Mouse (Mus musculus): Measurements from ENCODE around the gene Vmn2r41. TPM values are rescaled to one million over a fixed set of nuclear protein-coding genes. Genes with fewer than 3 reads are reported as not detected.
"Not testable (repeated sequence)": the region's sequence is repeated elsewhere in the genome, so short reads cannot be mapped to it uniquely, and the experiment has no call there.

Gene Vmn2r41
- total RNA-seq (2014; fragmentation: Nextera tagmentation) = not detected in 2 replicates
- total RNA-seq (2017) = not detected in 2 replicates

GRCm38 (mm10) chr7:8161554-8161953 lies at the start of gene Vmn2r41:
Vmn2r41 (minus strand) TSS chr7:8161654.
- ATAC-seq (replicated peaks; ENCODE audit: poor library complexity, severe bottlenecking) = not testable (repeated sequence)

GRCm38 (mm10) chr7:8200220-8200619 lies 38.8 kb upstream of the Vmn2r41 start, which contains the start of gene Vmn2r42:
Vmn2r42 (minus strand) TSS chr7:8200320.
- not testable (repeated sequence) for ATAC-seq (replicated peaks; ENCODE audit: poor library complexity, severe bottlenecking)

GRCm38 (mm10) chr7:8092871-8093270 lies 68.6 kb downstream of the Vmn2r41 start:
- ATAC-seq (replicated peaks; ENCODE audit: poor library complexity, severe bottlenecking) = not testable (repeated sequence)

Other genes with a start within 250 kb of the Vmn2r41 start
- not detected in 2 replicates for gene Vmn2r42, start 38.7 kb upstream of the Vmn2r41 start, total RNA-seq (2014; fragmentation: Nextera tagmentation)
- gene Vmn2r42, start 38.7 kb upstream of the Vmn2r41 start, total RNA-seq (2017) = not detected in 2 replicates
- gene Vmn2r43, start 98.9 kb upstream of the Vmn2r41 start, total RNA-seq (2014; fragmentation: Nextera tagmentation) = not detected in 2 replicates
- gene Vmn2r43, start 98.9 kb upstream of the Vmn2r41 start, total RNA-seq (2017) = not detected in 2 replicates
- gene Vmn2r44, start 221.7 kb upstream of the Vmn2r41 start, total RNA-seq (2014; fragmentation: Nextera tagmentation) = not detected in 2 replicates
- not detected in 2 replicates for gene Vmn2r44, start 221.7 kb upstream of the Vmn2r41 start, total RNA-seq (2017)